Mouse (Mus musculus): Measurements from ENCODE around the gene Zfr2.

DNA sequence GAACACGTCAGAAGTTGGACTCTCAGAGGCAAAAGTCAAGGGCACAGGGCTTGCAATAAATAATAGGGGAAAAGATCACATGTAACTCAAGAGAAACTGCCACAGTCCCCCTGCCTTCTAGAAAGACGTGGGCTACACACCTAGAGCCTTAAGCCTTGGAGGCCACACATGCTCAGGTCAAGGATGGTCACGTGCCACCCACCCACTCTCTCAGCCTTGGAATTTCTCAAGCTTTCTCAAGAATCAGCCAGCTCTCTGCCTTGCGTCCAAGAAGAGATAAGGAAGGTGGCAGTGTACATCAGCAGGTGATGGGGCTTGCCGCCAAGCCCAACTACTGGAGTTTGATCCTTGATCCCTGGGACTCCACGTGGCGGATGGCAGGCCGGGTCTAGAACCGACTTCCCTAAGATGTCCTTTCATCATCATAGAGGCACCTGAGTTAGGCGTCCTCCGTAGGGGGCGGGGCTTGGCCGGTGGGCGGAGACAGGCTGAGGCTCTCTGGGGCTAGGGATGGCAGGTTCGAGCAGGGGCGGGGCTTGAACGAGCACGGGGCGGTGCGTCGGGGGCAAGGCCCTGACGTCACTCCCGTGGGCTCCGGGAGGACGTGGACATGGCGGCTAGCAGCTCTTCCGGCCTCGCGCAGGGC, at the start of gene Zfr2:
- no peak for TF ChIP-seq CTCF (IDR thresholded peaks at IDR 0.05; ENCODE audit: low read depth, low read length)
- no peak for TF ChIP-seq GATA1 (IDR thresholded peaks at IDR 0.05; ENCODE audit: borderline replicate concordance, low read length)
